Mouse (Mus musculus) G1E (cell line): ENCODE measurements around the gene Spata32. TPM values are rescaled to one million over a fixed set of nuclear protein-coding genes. Genes with fewer than 3 reads are reported as not detected.

Experiments
- ATAC-seq: 2 replicates; pipeline ENCODE4 v1.8.0; 2016; ENCODE audit warnings: mild to moderate bottlenecking; ENCODE audit not compliant: insufficient number of reproducible peaks, poor library complexity, low FRiP score, severe bottlenecking; ENCODE audit errors: extremely low read depth
- DNase-seq: peaks from one replicate; pipeline ENCODE4 v3.0.0; 2012; ENCODE audit warnings: low spot score
- H3K27me3 ChIP-seq: 2 replicates; pipeline ENCODE4 v1.6.1; 2012; ENCODE audit warnings: mild to moderate bottlenecking, low read length, inconsistent platforms; ENCODE audit not compliant: insufficient read depth
- H3K36me3 ChIP-seq: replicated peaks from 2 replicates; pipeline ENCODE3; 2012; ENCODE audit warnings: mild to moderate bottlenecking, inconsistent platforms
- H3K4me1 ChIP-seq: 2 replicates; pipeline ENCODE4 v1.6.1; 2012; ENCODE audit warnings: low read depth, low read length, inconsistent platforms, mixed read lengths; ENCODE audit not compliant: insufficient read depth
- H3K4me3 ChIP-seq: 2 replicates; pipeline ENCODE4 v1.5.1; 2012; ENCODE audit warnings: low read depth, mild to moderate bottlenecking, inconsistent platforms, low read length, moderate library complexity, mixed read lengths
- H3K9me3 ChIP-seq: replicated peaks from 2 replicates; pipeline ENCODE4 v1.6.1; 2012; ENCODE audit warnings: inconsistent platforms
- CTCF ChIP-seq: IDR thresholded peaks from 2 replicates; pipeline ENCODE4 v1.5.1; 2012; ENCODE audit warnings: low read depth, low read length, inconsistent platforms, mixed read lengths
- GATA1 ChIP-seq: IDR thresholded peaks from 2 replicates; pipeline ENCODE4 v1.6.1; 2012; ENCODE audit warnings: borderline replicate concordance, low read length, inconsistent platforms, mixed read lengths
- GATA2 ChIP-seq: IDR thresholded peaks from 2 replicates; pipeline ENCODE4 v1.6.1; 2012; ENCODE audit warnings: low read depth, low read length, inconsistent platforms, borderline replicate concordance
- POLR2AphosphoS5 ChIP-seq: IDR thresholded peaks from 2 replicates; pipeline ENCODE4 v1.6.1; 2012; ENCODE audit warnings: low read depth, low read length, inconsistent platforms; ENCODE audit not compliant: insufficient replicate concordance
- TAL1 ChIP-seq: conservative IDR thresholded peaks from 2 replicates; pipeline ENCODE4 v1.6.1; 2012; ENCODE audit warnings: low read depth, low read length, inconsistent platforms, mixed read lengths
- polyA plus RNA-seq: library from polyadenylated mRNA; stranded (reverse); fragments of >175 nt; gene quantifications from 2 replicates; pipeline ENCODE4 v1.2.3, GENCODE M21; 2012
- total RNA-seq, 2 experiments: library from RNA; stranded (forward) in 1 of 2; stranded (reverse) in 1 of 2; fragments of 200-1000 nt in 1 of 2; fragments of >200 nt in 1 of 2; fragmentation: Nextera tagmentation in 1 of 2; gene quantifications; 2 replicates each; pipeline ENCODE4 v1.2.3; 2014 to 2017

Gene Spata32
- total and polyA plus RNA-seq, 3 experiments, result 0.16 TPM; not detected in 2

GRCm38 (mm10) chr11:103173041-103173770 lies 45.0 kb downstream of the Spata32 start:
- DNase-seq, result no peak
- Histone ChIP-seq H3K27me3 (peaks cover 9% of the 10 kb centered on the region; the same call in 1 of the 2 replicates), H3K4me1 (peaks cover 67% of the 10 kb centered on the region), H3K4me3 (no peak overlapping the region), H3K9me3 (peaks cover 10% of the 10 kb centered on the region), H3K36me3 (no peaks in the 10 kb centered on the region)
- no peak for TF ChIP-seq GATA2
- TF ChIP-seq POLR2AphosphoS5, result no peak
- TF ChIP-seq GATA1, result no peak
- TF ChIP-seq CTCF, result no peak
- no peak for TF ChIP-seq TAL1
- no peak for ATAC-seq

DNA sequence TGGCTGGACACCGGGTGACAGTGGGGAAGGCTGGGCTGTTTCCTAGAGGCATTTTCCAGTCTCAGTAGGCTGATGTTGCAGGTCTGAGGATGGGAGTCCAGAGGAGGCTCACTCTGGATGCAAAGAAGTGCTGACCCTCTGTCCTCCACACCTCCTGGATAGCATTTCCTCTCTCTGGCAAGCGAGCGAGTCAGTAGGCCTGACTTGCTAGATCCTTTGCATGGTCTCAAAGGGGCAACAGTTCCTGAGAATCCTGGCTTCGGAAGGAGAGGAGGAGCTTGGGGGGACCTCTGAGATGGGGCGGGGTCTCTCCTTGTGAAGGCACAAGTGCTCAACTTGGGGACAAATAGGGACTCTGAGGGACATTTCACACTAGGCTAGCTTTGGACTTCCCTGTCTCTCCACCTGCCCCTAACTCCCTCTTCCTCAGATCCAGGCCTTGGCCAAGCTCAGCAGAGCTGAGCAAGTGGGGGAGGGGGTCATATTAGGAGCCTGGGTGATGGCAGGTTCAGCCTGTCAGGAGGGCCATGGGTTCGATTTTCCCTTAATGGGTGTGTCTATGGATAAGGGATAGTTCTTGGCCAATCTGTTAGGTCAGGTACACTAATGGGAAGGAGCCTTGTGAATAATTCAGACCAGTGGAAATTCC lies 45.7 kb downstream of the Spata32 start:
- Histone ChIP-seq H3K27me3 (peaks cover 6% of the 10 kb centered on the region; the same call in 1 of the 2 replicates), H3K9me3 (peaks cover 10% of the 10 kb centered on the region), H3K4me3 (no peak overlapping the region), H3K36me3 (no peaks in the 10 kb centered on the region), H3K4me1 (peaks cover 60% of the 10 kb centered on the region)
- no peak for DNase-seq
- no peak for ATAC-seq
- TF ChIP-seq TAL1, result no peak
- TF ChIP-seq POLR2AphosphoS5, result no peak
- TF ChIP-seq GATA1, result no peak
- no peak for TF ChIP-seq CTCF

DNA sequence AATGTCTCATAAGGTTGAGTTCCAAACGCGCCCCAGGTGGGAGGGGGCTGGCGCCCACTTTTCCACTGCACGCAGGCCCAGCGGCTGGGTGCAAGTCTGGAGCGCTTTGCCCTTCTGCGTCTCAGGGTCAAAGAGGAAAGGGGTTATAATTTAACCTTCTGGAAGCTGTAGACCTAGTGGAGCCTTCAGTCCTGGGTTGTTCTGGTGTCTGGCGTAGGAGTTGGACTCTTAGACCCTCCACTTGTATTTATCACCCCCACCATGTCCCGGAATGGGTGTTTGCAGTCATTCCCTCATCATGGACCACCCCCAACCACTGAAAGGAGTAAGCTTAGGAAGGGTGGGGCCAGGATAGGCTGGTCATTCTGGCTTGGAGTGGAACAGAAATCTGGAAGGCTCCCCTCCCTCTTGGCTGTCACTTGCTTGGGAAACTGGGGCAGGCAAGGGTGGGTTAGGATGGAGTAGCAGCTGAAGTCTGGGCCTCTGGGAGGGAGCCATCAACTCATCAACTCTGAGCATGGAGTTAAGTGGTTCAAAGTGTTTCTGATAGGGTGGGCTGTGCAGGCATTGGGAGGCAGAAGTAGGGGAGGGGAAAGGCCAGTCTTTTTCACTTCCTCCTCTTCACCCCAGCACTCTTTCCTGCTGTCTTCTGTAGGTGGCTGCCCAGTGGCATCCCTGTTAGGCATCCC lies 46.4 kb downstream of the Spata32 start:
- Histone ChIP-seq H3K9me3 (peaks cover 10% of the 10 kb centered on the region), H3K4me3 (no peak overlapping the region), H3K4me1 (peaks cover 54% of the 10 kb centered on the region), H3K27me3 (peaks cover 6% of the 10 kb centered on the region; the same call in 1 of the 2 replicates), H3K36me3 (no peaks in the 10 kb centered on the region)
- TF ChIP-seq POLR2AphosphoS5 (no peak), GATA2 (no peak), CTCF (no peak), TAL1 (no peak), GATA1 (no peak)
- DNase-seq (no peak), ATAC-seq (no peak)

DNA sequence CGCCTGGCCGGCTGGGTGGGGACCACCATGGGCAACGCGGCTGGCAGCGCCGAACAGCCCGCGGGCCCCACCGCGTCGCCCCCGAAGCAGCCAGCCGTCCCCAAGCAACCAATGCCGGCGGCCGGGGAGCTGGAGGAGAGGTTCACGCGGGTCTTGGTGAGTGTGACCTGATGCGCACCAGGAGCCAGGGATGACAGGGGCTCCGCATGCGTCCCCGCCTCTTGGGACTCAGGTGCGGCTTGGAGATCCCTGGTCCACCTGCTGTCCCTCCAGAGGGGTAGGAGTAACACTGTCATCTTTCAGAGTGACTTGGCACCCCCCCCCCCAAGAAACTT lies 47.0 kb downstream of the Spata32 start:
- no peak overlapping the region for H3K4me3 ChIP-seq
- no peak for TF ChIP-seq GATA2
- no peaks in the 10 kb centered on the region for H3K36me3 ChIP-seq
- H3K9me3 ChIP-seq, result peaks cover 10% of the 10 kb centered on the region
- ATAC-seq (no peak), DNase-seq (no peak)
- peaks cover 9% of the 10 kb centered on the region for H3K27me3 ChIP-seq
- peaks cover 48% of the 10 kb centered on the region for H3K4me1 ChIP-seq

GRCm38 (mm10) chr11:103170494-103171285 lies 47.5 kb downstream of the Spata32 start, which contains the start of gene Fmnl1:
Fmnl1 (plus strand) TSS chr11:103171107.
- H3K27me3 ChIP-seq, result peaks cover 14% of the 10 kb centered on the region
- no peak within 1 kb of the TSS for H3K4me3 ChIP-seq
- H3K4me1 ChIP-seq, result peaks cover 43% of the 10 kb centered on the region
- TF ChIP-seq CTCF, result no peak
- TF ChIP-seq GATA1, result no peak
- no peak for TF ChIP-seq GATA2
- no peak for TF ChIP-seq TAL1
- no peak for TF ChIP-seq POLR2AphosphoS5
- peaks cover 15% of the 10 kb centered on the region for H3K9me3 ChIP-seq
- DNase-seq, result no peak
- no peak for ATAC-seq
- no peaks in the 10 kb centered on the region for H3K36me3 ChIP-seq

DNA sequence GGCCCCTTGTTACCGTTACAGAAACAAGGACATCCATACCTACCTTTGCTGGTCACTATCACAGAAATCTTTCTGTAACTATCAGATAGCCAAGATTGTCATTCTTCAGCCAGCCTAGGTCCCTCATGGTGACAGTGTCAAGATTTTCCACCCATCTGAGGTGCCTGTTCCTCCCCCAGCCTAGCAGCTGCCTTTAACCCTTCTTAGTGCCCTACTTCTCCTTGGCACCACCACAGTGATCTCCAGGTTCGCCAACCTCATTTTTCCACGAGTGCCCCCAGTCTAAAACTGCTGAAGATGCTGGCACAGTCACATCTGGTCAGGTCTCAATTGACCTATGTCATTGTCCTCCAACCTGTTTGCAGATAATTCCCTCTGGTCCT lies 48.1 kb downstream of the Spata32 start:
- DNase-seq, result no peak
- H3K9me3 ChIP-seq, result peaks cover 15% of the 10 kb centered on the region
- ATAC-seq, result no peak
- H3K27me3 ChIP-seq, result peaks cover 14% of the 10 kb centered on the region
- no peak overlapping the region for H3K4me3 ChIP-seq
- no peaks in the 10 kb centered on the region for H3K36me3 ChIP-seq
- TF ChIP-seq POLR2AphosphoS5 (no peak), CTCF (no peak), GATA2 (no peak), TAL1 (no peak), GATA1 (no peak)
- H3K4me1 ChIP-seq, result peaks cover 37% of the 10 kb centered on the region
